Mouse (Mus musculus) regulatory T cell (primary cell): Measurements from ENCODE around the gene Ap1ar.

ENCODE experiments used
- in situ Hi-C: fragments of 300-600 bp; cut with MboI, MseI; formaldehyde crosslinking; loops from one replicate; pipeline ENCODE4 v1.15.1; 2025; ENCODE audit warnings: high pct_unique_total_duplicates

Ap1ar gene

DNA sequence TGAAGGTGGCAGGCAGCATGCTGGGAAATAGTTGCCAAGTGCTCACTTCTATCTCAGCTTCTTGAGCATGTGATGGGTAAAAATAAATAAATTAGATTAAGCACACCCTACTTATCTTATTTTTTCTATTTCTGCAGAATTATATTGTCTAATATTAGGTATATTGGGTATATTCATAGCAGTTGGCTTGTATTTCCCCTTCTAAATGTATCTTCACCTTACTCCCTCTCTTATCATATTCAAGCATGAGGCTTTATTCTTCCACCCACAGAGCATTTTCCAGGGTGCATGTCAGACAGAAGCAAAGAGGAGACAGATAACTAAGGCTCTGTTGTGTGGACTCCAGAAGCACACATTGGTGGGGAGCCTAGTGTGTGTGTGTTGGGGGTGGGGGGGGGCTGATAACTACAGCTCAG, 79.4 kb downstream of the Ap1ar start:
- in situ Hi-C loops = no loop called here
